Mouse (Mus musculus) ES-E14 (cell line): ENCODE results near the gene Ext2. TPM values are rescaled to one million over a fixed set of nuclear protein-coding genes. Genes with fewer than 3 reads are reported as not detected.

ENCODE experiments used
- DNase-seq: peaks from one replicate; pipeline ENCODE4 v3.0.0-alpha.2; 2013; ENCODE audit warnings: low read depth, low spot score
- H3K27ac ChIP-seq: 2 replicates; pipeline ENCODE4 v1.5.1; 2012; ENCODE audit warnings: low read depth, mild to moderate bottlenecking, low read length, moderate library complexity, mixed read lengths; ENCODE audit not compliant: poor library complexity, insufficient read depth, severe bottlenecking
- H3K36me3 ChIP-seq: 2 replicates; pipeline ENCODE4 v1.6.1; 2012; ENCODE audit warnings: mild to moderate bottlenecking, low read length, moderate library complexity, mixed read lengths; ENCODE audit not compliant: control insufficient read depth, poor library complexity, insufficient read depth, severe bottlenecking
- H3K4me1 ChIP-seq, 2 experiments: fragments of 150-350 bp in 1 of 2; sonication (generic) in 1 of 2; 2 replicates each; pipeline ENCODE4 v1.6.1; 2012; ENCODE audit warnings: low read length in 2 of 2, mild to moderate bottlenecking in 1 of 2, mixed read lengths in 1 of 2; ENCODE audit not compliant: control insufficient read depth in 2 of 2, insufficient read depth in 2 of 2, poor library complexity in 1 of 2
- H3K4me3 ChIP-seq, 2 experiments: fragments of 150-350 bp in 1 of 2; sonication (generic) in 1 of 2; 2 replicates each; pipeline ENCODE4 v1.5.1; 2012; ENCODE audit warnings: low read length in 2 of 2, low read depth in 1 of 2, mild to moderate bottlenecking in 1 of 2, mixed read lengths in 1 of 2; ENCODE audit not compliant: insufficient read depth in 1 of 2, poor library complexity in 1 of 2, severe bottlenecking in 1 of 2
- H3K9ac ChIP-seq: 2 replicates; pipeline ENCODE4 v1.6.1; 2012; ENCODE audit warnings: low read depth, mild to moderate bottlenecking, low read length, mixed read lengths; ENCODE audit not compliant: poor library complexity, insufficient read depth, severe bottlenecking
- H3K9me3 ChIP-seq: fragments of 150-350 bp; sonication (generic); 2 replicates; pipeline ENCODE4 v1.6.1; 2012; ENCODE audit warnings: low read depth, mild to moderate bottlenecking, low read length; ENCODE audit not compliant: control insufficient read depth, insufficient read depth
- CHD2 ChIP-seq: IDR thresholded peaks from 2 replicates; pipeline ENCODE4 v1.6.1; 2014; ENCODE audit warnings: mild to moderate bottlenecking, low read depth, low read length, inconsistent platforms
- HCFC1 ChIP-seq: IDR thresholded peaks from 2 replicates; pipeline ENCODE4 v1.6.1; 2012; ENCODE audit warnings: low read length, inconsistent platforms, borderline replicate concordance; ENCODE audit not compliant: insufficient read depth
- MAFK ChIP-seq: IDR thresholded peaks from 2 replicates; pipeline ENCODE4 v1.6.1; 2014; ENCODE audit warnings: mild to moderate bottlenecking, low read depth, low read length, inconsistent platforms; ENCODE audit not compliant: insufficient read depth
- ZC3H11A ChIP-seq: IDR thresholded peaks from 2 replicates; pipeline ENCODE4 v1.6.1; 2012; ENCODE audit warnings: low read depth, mild to moderate bottlenecking, inconsistent platforms, low read length, borderline replicate concordance
- ZNF384 ChIP-seq: IDR thresholded peaks from 2 replicates; pipeline ENCODE4 v1.6.1; 2012; ENCODE audit warnings: low read depth, low read length, inconsistent platforms
- in situ Hi-C, 2 experiments: fragments of 600-800 bp; cut with MboI; formaldehyde crosslinking; loops; one replicate each; pipeline ENCODE4 v1.15.1; 2025; ENCODE audit warnings: low sequenced_read_pairs in 2 of 2, inconsistent platforms in 1 of 2; ENCODE audit not compliant: unreplicated experiment in 2 of 2
- total RNA-seq: library from RNA; depleted of rRNA; stranded (reverse); fragments of 300-350 nt; gene quantifications from 2 replicates; pipeline ENCODE4 v1.2.3, GENCODE M21; 2012

Gene Ext2
- total RNA-seq, 1 experiment = 49.9 TPM

GRCm38 (mm10) chr2:93709696-93710095 is 112.7 kb downstream of the Ext2 start:
- no peaks in the 10 kb centered on the region for H3K4me1 ChIP-seq

DNA sequence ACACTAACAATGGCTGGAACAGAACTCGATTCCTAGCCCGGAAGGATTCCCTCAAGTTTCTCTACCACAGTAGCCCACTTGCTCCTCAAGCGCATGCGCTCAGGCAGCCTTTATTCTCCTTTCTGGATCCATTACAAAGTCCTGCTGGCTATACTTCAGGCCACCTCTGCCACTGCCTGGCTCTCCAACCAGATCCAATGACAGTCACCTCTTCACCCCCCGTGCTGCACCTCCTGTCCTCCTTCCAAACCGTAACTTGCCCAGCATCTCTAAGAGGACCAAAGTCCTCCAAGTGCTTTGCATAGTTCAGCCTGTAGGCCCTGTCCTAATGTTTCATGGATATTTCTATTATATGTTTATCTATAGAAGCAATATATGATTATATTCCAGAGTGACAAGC is 113.1 kb downstream of the Ext2 start:
- H3K9ac ChIP-seq = no peak overlapping the region
- TF ChIP-seq MAFK (no peak), ZNF384 (no peak), CHD2 (no peak), HCFC1 (no peak), ZC3H11A (no peak)

More at GRCm38 (mm10) chr2:93709696-93710095, 112.7 kb downstream of the Ext2 start:
- Histone ChIP-seq H3K4me3 (no peak overlapping the region), H3K27ac (no peak overlapping the region), H3K9ac (no peak overlapping the region), H3K9me3 (no peaks in the 10 kb centered on the region), H3K36me3 (no peaks in the 10 kb centered on the region)
- in situ Hi-C loops = no loop called here
- no peak for DNase-seq
- TF ChIP-seq ZC3H11A = no peak
- TF ChIP-seq CHD2 = no peak
- TF ChIP-seq ZNF384 = no peak
- TF ChIP-seq MAFK = no peak
- no peak for TF ChIP-seq HCFC1

GRCm38 (mm10) chr2:93706825-93707224 is 115.5 kb downstream of the Ext2 start:
- TF ChIP-seq CHD2 (no peak), HCFC1 (no peak)
- Histone ChIP-seq H3K9me3 (no peaks in the 10 kb centered on the region), H3K9ac (no peak overlapping the region), H3K27ac (no peak overlapping the region), H3K4me1 (no peaks in the 10 kb centered on the region), H3K36me3 (peaks cover 2% of the 10 kb centered on the region; the same call in 1 of the 2 replicates), H3K4me3 (no peak overlapping the region)
- in situ Hi-C loops = no loop called here
- DNase-seq = no peak

More for the DNA sequence above, 113.1 kb downstream of the Ext2 start:
- in situ Hi-C loops = no loop called here
- no peaks in the 10 kb centered on the region for H3K4me1 ChIP-seq
- no peaks in the 10 kb centered on the region for H3K9me3 ChIP-seq
- no peaks in the 10 kb centered on the region for H3K36me3 ChIP-seq
- H3K4me3 ChIP-seq = no peak overlapping the region
- DNase-seq = no peak
- H3K27ac ChIP-seq = no peak overlapping the region

- Histone ChIP-seq H3K36me3 (peaks cover 2% of the 10 kb centered on the region; the same call in 1 of the 2 replicates), H3K9me3 (no peaks in the 10 kb centered on the region), H3K27ac (no peak overlapping the region), H3K4me1 (no peaks in the 10 kb centered on the region), H3K9ac (no peak overlapping the region), H3K4me3 (no peak overlapping the region)
- DNase-seq = no peak
- TF ChIP-seq CHD2 (no peak), HCFC1 (no peak), MAFK (no peak), ZC3H11A (no peak), ZNF384 (no peak)
- in situ Hi-C loops = no loop called here
Measured at GRCm38 (mm10) chr2:93706407-93706806, 116.0 kb downstream of the Ext2 start.

DNA sequence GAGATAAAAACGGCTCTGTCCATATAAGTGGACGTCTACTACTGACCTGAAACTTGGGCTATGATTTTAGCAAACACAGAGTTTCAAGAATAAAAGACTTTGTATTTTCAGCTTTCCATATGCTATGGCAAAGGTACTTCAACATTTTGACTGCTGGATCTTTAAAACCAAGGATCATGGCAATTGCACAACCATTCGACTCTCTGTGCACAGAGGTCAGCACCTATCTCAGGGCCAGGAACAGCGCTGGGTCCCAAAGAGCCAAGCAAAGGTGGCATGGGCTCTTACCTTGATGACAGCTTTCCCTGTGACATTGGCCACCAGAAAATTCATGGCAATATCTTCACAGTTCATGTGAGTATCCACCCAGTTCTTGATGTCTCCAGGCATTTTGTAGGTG is 118.2 kb downstream of the Ext2 start:
- no peak overlapping the region for H3K4me3 ChIP-seq
- in situ Hi-C loops = no loop called here
- H3K4me1 ChIP-seq = no peaks in the 10 kb centered on the region
- no peaks in the 10 kb centered on the region for H3K9me3 ChIP-seq
- DNase-seq = no peak
- H3K36me3 ChIP-seq = peaks cover 2% of the 10 kb centered on the region; the same call in 1 of the 2 replicates
- TF ChIP-seq MAFK (no peak), HCFC1 (no peak)
- no peak overlapping the region for H3K27ac ChIP-seq
- H3K9ac ChIP-seq = no peak overlapping the region
